Mouse (Mus musculus) CH12.LX (cell line): Measurements from ENCODE around the gene Ssbp2.

Experiments used
- CTCF ChIP-seq, 2 experiments: IDR thresholded peaks in 1 of 2; conservative IDR thresholded peaks in 1 of 2; 2 replicates each; pipeline ENCODE4 v1.5.1; 2011 to 2012; ENCODE audit warnings: low read depth in 2 of 2, low read length in 2 of 2, improper control_type of control experiment in 1 of 2, inconsistent platforms in 1 of 2, mild to moderate bottlenecking in 1 of 2, moderate library complexity in 1 of 2
- UBTF ChIP-seq: IDR thresholded peaks from 2 replicates; pipeline ENCODE4 v1.6.1; 2012; ENCODE audit warnings: low read depth, mild to moderate bottlenecking, inconsistent platforms, low read length, improper control_type of control experiment, moderate library complexity

- TF ChIP-seq UBTF (no peak), CTCF (conservative IDR thresholded peaks at IDR 0.05 in 1 of 2, IDR thresholded peaks at IDR 0.05 in 1 of 2; ENCODE audit: low read depth in 2 of 2, low read length in 2 of 2) (no peak)
These were observed 60.9 kb downstream of the Ssbp2 start for GRCm38 (mm10) chr13:91520968-91521367.
